Mouse (Mus musculus) lung, embryonic 15.5 days (tissue): Measurements from ENCODE around the gene Lrrn4cl. TPM values are rescaled to one million over a fixed set of nuclear protein-coding genes. Genes with fewer than 3 reads are reported as not detected.
"Not testable (repeated sequence)": the region's sequence is repeated elsewhere in the genome, so short reads cannot be mapped to it uniquely, and the experiment has no call there.

Experiments used
- ATAC-seq: fragments of 200-750 bp; cut with Nextera tagmentation; 2 replicates; pipeline ENCODE4 v1.8.0; 2017; ENCODE audit warnings: moderate number of reproducible peaks, borderline replicate concordance; ENCODE audit not compliant: low FRiP score, low TSS enrichment; ENCODE audit errors: extremely low read depth
- H3K27ac ChIP-seq: fragments of 300-500 bp; sonication (generic); 2 replicates; pipeline ENCODE4 v1.5.1; 2015; ENCODE audit warnings: moderate library complexity, mild to moderate bottlenecking, inconsistent platforms
- H3K27me3 ChIP-seq: fragments of 300-500 bp; sonication (generic); 2 replicates; pipeline ENCODE4 v1.6.1; 2015; ENCODE audit warnings: inconsistent platforms
- H3K36me3 ChIP-seq: fragments of 300-500 bp; sonication (generic); 2 replicates; pipeline ENCODE4 v1.6.1; 2015; ENCODE audit warnings: inconsistent platforms
- H3K4me1 ChIP-seq: fragments of 300-500 bp; sonication (generic); 2 replicates; pipeline ENCODE4 v1.6.1; 2015; ENCODE audit warnings: inconsistent platforms
- H3K4me2 ChIP-seq: fragments of 300-500 bp; sonication (generic); 2 replicates; pipeline ENCODE4 v1.6.1; 2015; ENCODE audit warnings: inconsistent platforms, mild to moderate bottlenecking, moderate library complexity
- H3K4me3 ChIP-seq: fragments of 300-500 bp; sonication (generic); 2 replicates; pipeline ENCODE4 v1.5.1; 2015; ENCODE audit warnings: mild to moderate bottlenecking, inconsistent platforms
- H3K9ac ChIP-seq: fragments of 300-500 bp; sonication (generic); 2 replicates; pipeline ENCODE4 v1.6.1; 2015; ENCODE audit warnings: inconsistent platforms
- H3K9me3 ChIP-seq: fragments of 300-500 bp; sonication (generic); 2 replicates; pipeline ENCODE4 v1.6.1; 2016; ENCODE audit warnings: inconsistent platforms
- WGBS: fragments of 180-500 bp; shearing (Covaris S2); methylation state at CpG from one replicate; pipeline ENCODE4 v1.1.7; 2015; 5-methylcytosine and 5-hydroxymethylcytosine counted together
- polyA plus RNA-seq: library from polyadenylated mRNA; unstranded; fragments of >200 nt; fragmentation: Nextera tagmentation; extraction: Ambion mirVana; gene quantifications from 2 replicates; pipeline ENCODE4 v1.2.1, GENCODE M21; 2015

Lrrn4cl gene
- polyA plus RNA-seq, 1 experiment from 2014 or later, result 1.1 TPM

DNA sequence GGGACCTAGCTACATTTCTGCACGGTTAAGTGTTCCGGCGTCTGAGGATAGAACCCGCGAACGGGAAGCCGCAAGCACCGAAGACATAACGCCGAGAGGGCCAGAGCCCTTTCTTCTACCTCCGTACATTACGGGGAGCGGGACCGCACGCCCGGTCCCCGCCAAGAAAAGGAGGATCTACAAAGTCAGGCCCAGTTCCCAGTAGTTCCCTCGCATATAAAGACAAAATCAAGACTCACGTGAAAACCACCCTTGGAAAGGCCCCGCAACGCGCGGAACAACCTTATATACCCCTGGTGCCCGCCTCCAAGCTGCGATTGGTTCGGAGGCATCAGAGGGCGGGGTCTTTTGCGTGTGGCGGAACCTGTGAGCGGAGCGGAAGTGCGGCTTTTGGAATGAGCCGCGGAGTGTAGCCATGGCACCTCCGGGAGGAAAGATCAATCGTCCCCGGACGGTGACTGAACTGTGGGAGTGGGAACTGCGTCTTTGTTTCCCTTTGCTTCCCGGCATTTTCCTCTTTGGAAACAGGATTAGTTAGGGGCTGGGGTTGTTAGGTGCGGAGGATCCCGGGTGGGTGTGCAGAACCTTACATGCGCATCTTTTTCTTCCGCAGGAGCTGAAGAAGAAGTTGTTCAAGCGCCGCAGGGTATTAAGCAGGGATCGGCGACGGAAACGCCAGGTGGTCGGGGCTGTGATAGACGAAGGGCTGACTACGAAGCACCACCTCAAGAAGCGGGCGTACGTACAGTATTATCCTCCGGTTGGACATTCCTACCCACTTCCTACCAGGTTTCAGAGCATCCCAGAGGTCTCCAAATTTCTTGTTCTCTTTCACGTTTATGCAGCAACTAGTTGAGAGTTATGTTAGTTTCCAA is 38.2 kb downstream of the Lrrn4cl start, which contains the start of the genes 1810009A15Rik and Gm49416:
TSS of gene 1810009A15Rik (plus strand) at position 343 of the 875 bp plus-strand sequence.
TSS of gene Gm49416 (plus strand) at position 416 of the 875 bp plus-strand sequence.
- peak; percentile 93 for ATAC-seq
- Histone ChIP-seq H3K9ac (peak within 1 kb of the TSS; percentile 88), H3K4me2 (peak within 1 kb of the TSS; percentile 70), H3K36me3 (peaks cover 7% of the 10 kb centered on the region), H3K4me1 (peaks cover 19% of the 10 kb centered on the region), H3K9me3 (no peaks in the 10 kb centered on the region), H3K4me3 (peak within 1 kb of the TSS; percentile 77), H3K27me3 (no peaks in the 10 kb centered on the region), H3K27ac (peak within 1 kb of the TSS; percentile 89)
- under 1% methylated on average over 58 of the region's 58 CpGs for WGBS

- peak; percentile 37 for ATAC-seq
- Histone ChIP-seq H3K9me3 (no peaks in the 10 kb centered on the region), H3K4me1 (peaks cover 32% of the 10 kb centered on the region), H3K9ac (peak within 1 kb of the TSS; percentile 69), H3K4me2 (peak within 1 kb of the TSS; percentile 70), H3K4me3 (peak within 1 kb of the TSS; percentile 78), H3K27ac (peak within 1 kb of the TSS; percentile 81), H3K27me3 (no peaks in the 10 kb centered on the region), H3K36me3 (peaks cover 24% of the 10 kb centered on the region)
- WGBS, result under 1% methylated on average over 54 of the region's 54 CpGs
Measured at GRCm38 (mm10) chr19:8892829-8893766, 42.5 kb downstream of the Lrrn4cl start, which contains the start of gene Ints5. TSS of gene Ints5 (plus strand) at chr19:8893005.

DNA sequence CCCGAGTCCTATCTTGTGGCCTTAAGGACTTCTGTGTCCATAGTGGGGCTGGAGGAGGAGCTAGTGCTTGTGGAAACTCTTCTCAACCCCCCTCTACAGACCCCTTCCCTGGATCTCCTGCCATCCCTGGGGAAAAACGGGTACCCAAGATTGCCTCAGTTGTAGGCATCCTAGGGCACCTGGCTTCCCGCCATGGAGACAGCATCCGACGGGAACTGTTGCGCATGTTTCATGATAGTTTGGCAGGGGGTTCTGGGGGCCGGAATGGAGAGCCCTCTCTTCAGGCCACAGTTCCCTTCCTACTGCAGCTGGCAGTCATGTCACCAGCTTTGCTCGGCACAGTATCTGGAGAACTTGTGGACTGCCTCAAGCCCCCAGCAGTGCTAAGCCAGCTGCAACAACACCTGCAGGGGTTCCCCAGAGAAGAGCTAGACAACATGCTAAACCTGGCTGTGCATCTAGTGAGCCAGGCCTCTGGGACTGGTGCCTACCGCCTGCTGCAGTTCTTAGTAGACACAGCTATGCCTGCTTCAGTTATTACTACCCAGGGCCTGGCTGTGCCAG is 44.9 kb downstream of the Lrrn4cl start:
- Histone ChIP-seq H3K36me3 (peaks cover 20% of the 10 kb centered on the region), H3K4me3 (no peak overlapping the region), H3K27ac (no peak overlapping the region), H3K9ac (no peak overlapping the region), H3K27me3 (no peaks in the 10 kb centered on the region), H3K9me3 (no peaks in the 10 kb centered on the region), H3K4me1 (peaks cover 39% of the 10 kb centered on the region), H3K4me2 (no peak overlapping the region)
- ATAC-seq, result no peak
- WGBS, result 90% methylated on average over 9 of the region's 9 CpGs

GRCm38 (mm10) chr19:8896231-8896630 is 45.7 kb downstream of the Lrrn4cl start:
- H3K9ac ChIP-seq, ATAC-seq, H3K27ac ChIP-seq, H3K4me2 ChIP-seq, H3K27me3 ChIP-seq, H3K9me3 ChIP-seq, H3K4me3 ChIP-seq: not testable (repeated sequence)
- WGBS, result 87% methylated on average over 5 of the region's 5 CpGs
- Histone ChIP-seq H3K36me3 (peaks cover 16% of the 10 kb centered on the region), H3K4me1 (peaks cover 39% of the 10 kb centered on the region)

GRCm38 (mm10) chr19:8897211-8897864 is 46.8 kb downstream of the Lrrn4cl start:
- H3K36me3 ChIP-seq, result peaks cover 22% of the 10 kb centered on the region
- H3K9me3 ChIP-seq, H3K27me3 ChIP-seq: not testable (repeated sequence)
- H3K4me2 ChIP-seq, result peak overlapping the region; percentile 64
- ATAC-seq, result peak; percentile 61
- H3K27ac ChIP-seq, result peak overlapping the region; percentile 90
- WGBS, result 20% methylated on average over 21 of the region's 21 CpGs
- H3K4me1 ChIP-seq, result peaks cover 39% of the 10 kb centered on the region
- peak overlapping the region; percentile 97 for H3K9ac ChIP-seq
- peak overlapping the region; percentile 88 for H3K4me3 ChIP-seq

DNA sequence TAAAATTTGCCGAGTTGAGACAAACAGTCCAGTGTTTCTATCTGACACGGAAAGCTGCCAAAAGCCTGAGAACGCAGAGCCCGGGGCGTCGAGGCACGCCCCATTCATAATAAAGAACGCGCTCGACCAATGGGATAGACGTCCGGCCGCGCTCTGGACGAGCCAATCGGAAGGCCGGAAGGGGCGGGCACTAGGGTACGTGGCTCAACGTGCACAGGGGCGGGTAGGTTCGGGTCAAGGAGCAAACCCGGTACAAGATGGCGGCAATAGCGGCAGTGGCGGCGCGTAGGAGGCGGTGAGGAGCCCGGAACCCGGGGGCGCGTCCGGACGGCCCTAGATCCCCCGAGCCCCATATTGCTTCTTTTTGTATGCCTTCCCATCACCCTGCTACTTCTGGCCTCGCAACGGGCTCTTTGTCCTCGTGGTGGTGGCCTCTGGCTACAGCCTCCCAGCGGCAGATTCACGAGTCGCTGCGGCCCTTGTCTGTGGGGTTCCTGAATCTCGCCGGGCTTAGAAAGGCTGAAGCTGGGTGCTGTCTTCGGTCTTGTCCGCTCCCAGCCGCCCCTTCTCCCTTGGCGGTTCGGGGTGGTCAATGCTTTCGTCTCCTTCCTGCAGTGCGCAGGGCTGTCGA is 47.4 kb downstream of the Lrrn4cl start, which contains the start of gene Ganab:
TSS of gene Ganab (plus strand) at position 207 of the 631 bp plus-strand sequence.
- H3K27me3 ChIP-seq, result no peaks in the 10 kb centered on the region
- H3K27ac ChIP-seq, result peak within 1 kb of the TSS; percentile 90
- peaks cover 39% of the 10 kb centered on the region for H3K4me1 ChIP-seq
- peak within 1 kb of the TSS; percentile 97 for H3K9ac ChIP-seq
- peak within 1 kb of the TSS; percentile 64 for H3K4me2 ChIP-seq
- H3K36me3 ChIP-seq, result peaks cover 27% of the 10 kb centered on the region
- H3K9me3 ChIP-seq, result no peaks in the 10 kb centered on the region
- peak; percentile 98 for ATAC-seq
- H3K4me3 ChIP-seq, result peak within 1 kb of the TSS; percentile 88
- under 1% methylated on average over 43 of the region's 53 CpGs for WGBS

GRCm38 (mm10) chr19:8898576-8898975 is 48.0 kb downstream of the Lrrn4cl start:
- peak overlapping the region; percentile 88 for H3K4me3 ChIP-seq
- no peaks in the 10 kb centered on the region for H3K9me3 ChIP-seq
- H3K27me3 ChIP-seq, result no peaks in the 10 kb centered on the region
- H3K36me3 ChIP-seq, result peaks cover 33% of the 10 kb centered on the region
- peak overlapping the region; percentile 89 for H3K27ac ChIP-seq
- H3K9ac ChIP-seq, result peak overlapping the region; percentile 97
- WGBS, result 7% methylated on average over 13 of the region's 13 CpGs
- peaks cover 37% of the 10 kb centered on the region for H3K4me1 ChIP-seq
- ATAC-seq, result no peak
- peak overlapping the region; percentile 64 for H3K4me2 ChIP-seq

DNA sequence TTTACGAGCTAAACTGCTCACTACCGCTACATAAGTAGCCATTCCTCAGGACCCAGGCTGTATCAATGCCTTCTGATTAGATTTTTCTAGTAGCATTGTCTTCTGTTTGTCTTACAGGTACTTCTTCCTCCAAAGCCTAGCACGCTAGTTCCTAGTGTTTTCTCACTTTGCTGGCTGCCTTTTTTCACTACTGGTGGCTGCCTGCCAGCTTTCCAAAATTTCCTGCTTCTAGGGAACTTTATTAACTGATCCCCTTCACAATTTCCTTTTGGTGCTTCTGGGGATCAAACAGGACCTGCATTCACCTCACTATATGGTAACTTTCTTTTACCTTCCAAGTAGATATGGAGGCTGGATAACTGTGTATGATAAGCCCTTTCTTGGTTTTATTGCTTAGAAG is 48.5 kb downstream of the Lrrn4cl start:
- Histone ChIP-seq H3K4me3 (peak overlapping the region; percentile 88), H3K27me3 (no peaks in the 10 kb centered on the region), H3K9ac (peak overlapping the region; percentile 97), H3K9me3 (no peaks in the 10 kb centered on the region), H3K4me1 (peaks cover 33% of the 10 kb centered on the region), H3K27ac (no peak overlapping the region), H3K4me2 (peak overlapping the region; percentile 64), H3K36me3 (peaks cover 37% of the 10 kb centered on the region)
- ATAC-seq, result no peak
- 25% methylated on average over 3 of the region's 3 CpGs for WGBS

- 87% methylated on average over 5 of the region's 5 CpGs for WGBS
Measured at GRCm38 (mm10) chr19:8903412-8903811, 52.8 kb downstream of the Lrrn4cl start.

More at GRCm38 (mm10) chr19:8903412-8903811, 52.8 kb downstream of the Lrrn4cl start:
- Histone ChIP-seq H3K4me1 (peaks cover 13% of the 10 kb centered on the region), H3K27ac (no peak overlapping the region), H3K9ac (no peak overlapping the region), H3K9me3 (no peaks in the 10 kb centered on the region), H3K4me2 (no peak overlapping the region), H3K36me3 (peaks cover 60% of the 10 kb centered on the region), H3K27me3 (no peaks in the 10 kb centered on the region), H3K4me3 (no peak overlapping the region)
- no peak for ATAC-seq
